Mouse (Mus musculus): ENCODE measurements at regions not wholly inside any gene's neighbourhood (a gene's known extent, or its start where the extent isn't known, plus 50 kb on each side); places are given as distances from the start of the nearest gene placed in this dataset.

GRCm38 (mm10) chr4:131486821-131487220 is 351.3 kb downstream of the Ptpru start:
- DNase-seq (ENCODE audit: low read depth, low spot score) = peak; percentile 86

GRCm38 (mm10) chr4:131488246-131488645 is 349.8 kb downstream of the Ptpru start:
- DNase-seq (ENCODE audit: low read depth, low spot score) = peak; percentile 36

- no peak for DNase-seq (ENCODE audit: low read depth, low spot score)
Observed at GRCm38 (mm10) chr4:131489056-131489455, 349.0 kb downstream of the Ptpru start.

GRCm38 (mm10) chr4:131491960-131492359 is 346.1 kb downstream of the Ptpru start:
- DNase-seq (ENCODE audit: low read depth, low spot score) = no peak

GRCm38 (mm10) chr4:131493726-131494125 is 344.4 kb downstream of the Ptpru start:
- no peak for DNase-seq (ENCODE audit: low read depth, low spot score)

GRCm38 (mm10) chr4:131496900-131497299 is 341.2 kb downstream of the Ptpru start:
- DNase-seq (ENCODE audit: low read depth, low spot score) = no peak

- DNase-seq (ENCODE audit: low read depth, low spot score) = no peak
Observed at GRCm38 (mm10) chr4:131500928-131501650, 337.0 kb downstream of the Ptpru start.

GRCm38 (mm10) chr4:131508154-131508553 is 329.9 kb downstream of the Ptpru start:
- no peak for DNase-seq (ENCODE audit: low read depth, low spot score)

GRCm38 (mm10) chr4:131511586-131511985 is 326.5 kb downstream of the Ptpru start:
- no peak for DNase-seq (ENCODE audit: low read depth, low spot score)

- DNase-seq (ENCODE audit: low read depth, low spot score) = no peak
Observed at GRCm38 (mm10) chr4:131512768-131513167, 325.3 kb downstream of the Ptpru start.

- DNase-seq (ENCODE audit: low read depth, low spot score) = no peak
Observed at GRCm38 (mm10) chr4:131520636-131521306, 317.3 kb downstream of the Ptpru start.

- no peak for DNase-seq (ENCODE audit: low read depth, low spot score)
Observed at GRCm38 (mm10) chr4:131521307-131521651, 316.8 kb downstream of the Ptpru start.

- no peak for DNase-seq (ENCODE audit: low read depth, low spot score)
Observed at GRCm38 (mm10) chr4:131525236-131525635, 312.9 kb downstream of the Ptpru start.

- DNase-seq (ENCODE audit: low read depth, low spot score) = no peak
Observed at GRCm38 (mm10) chr4:131530491-131530890, 307.6 kb downstream of the Ptpru start.

GRCm38 (mm10) chr4:131531003-131531402 is 307.1 kb downstream of the Ptpru start:
- no peak for DNase-seq (ENCODE audit: low read depth, low spot score)

- no peak for DNase-seq (ENCODE audit: low read depth, low spot score)
Observed at GRCm38 (mm10) chr4:131534831-131535230, 303.3 kb downstream of the Ptpru start.

- no peak for DNase-seq (ENCODE audit: low read depth, low spot score)
Observed at GRCm38 (mm10) chr4:131538237-131538636, 299.9 kb downstream of the Ptpru start.

GRCm38 (mm10) chr4:131546422-131547200 is 291.5 kb downstream of the Ptpru start:
- no peak for DNase-seq (ENCODE audit: low read depth, low spot score)

GRCm38 (mm10) chr4:131549581-131549980 is 288.5 kb downstream of the Ptpru start:
- DNase-seq (ENCODE audit: low read depth, low spot score) = no peak

GRCm38 (mm10) chr4:131558513-131558912 is 279.6 kb downstream of the Ptpru start:
- no peak for DNase-seq (ENCODE audit: low read depth, low spot score)

GRCm38 (mm10) chr4:131563851-131564250 is 274.2 kb downstream of the Ptpru start:
- no peak for DNase-seq (ENCODE audit: low read depth, low spot score)

- no peak for DNase-seq (ENCODE audit: low read depth, low spot score)
Observed at GRCm38 (mm10) chr4:131565203-131565602, 272.9 kb downstream of the Ptpru start.
